Mouse (Mus musculus) cerebellum, postnatal 36 days (tissue): ENCODE measurements at regions not wholly inside any gene's neighbourhood (a gene's known extent, or its start where the extent isn't known, plus 50 kb on each side); places are given as distances from the start of the nearest gene placed in this dataset.

Source experiments
- DNase-seq, 2 experiments: peaks; one replicate each; pipeline ENCODE4 v3.0.0; 2021 to 2022; ENCODE audit warnings: mixed read lengths in 2 of 2

- DNase-seq = no peak
These were observed 88.6 kb upstream of the Mycn start for GRCm38 (mm10) chr12:13030333-13030732.

GRCm38 (mm10) chr12:13028086-13028485, 86.4 kb upstream of the Mycn start:
- no peak for DNase-seq

GRCm38 (mm10) chr12:13026041-13026580, 84.4 kb upstream of the Mycn start:
- no peak for DNase-seq

- no peak for DNase-seq
These were observed 82.6 kb upstream of the Mycn start for GRCm38 (mm10) chr12:13024215-13024841.

DNA sequence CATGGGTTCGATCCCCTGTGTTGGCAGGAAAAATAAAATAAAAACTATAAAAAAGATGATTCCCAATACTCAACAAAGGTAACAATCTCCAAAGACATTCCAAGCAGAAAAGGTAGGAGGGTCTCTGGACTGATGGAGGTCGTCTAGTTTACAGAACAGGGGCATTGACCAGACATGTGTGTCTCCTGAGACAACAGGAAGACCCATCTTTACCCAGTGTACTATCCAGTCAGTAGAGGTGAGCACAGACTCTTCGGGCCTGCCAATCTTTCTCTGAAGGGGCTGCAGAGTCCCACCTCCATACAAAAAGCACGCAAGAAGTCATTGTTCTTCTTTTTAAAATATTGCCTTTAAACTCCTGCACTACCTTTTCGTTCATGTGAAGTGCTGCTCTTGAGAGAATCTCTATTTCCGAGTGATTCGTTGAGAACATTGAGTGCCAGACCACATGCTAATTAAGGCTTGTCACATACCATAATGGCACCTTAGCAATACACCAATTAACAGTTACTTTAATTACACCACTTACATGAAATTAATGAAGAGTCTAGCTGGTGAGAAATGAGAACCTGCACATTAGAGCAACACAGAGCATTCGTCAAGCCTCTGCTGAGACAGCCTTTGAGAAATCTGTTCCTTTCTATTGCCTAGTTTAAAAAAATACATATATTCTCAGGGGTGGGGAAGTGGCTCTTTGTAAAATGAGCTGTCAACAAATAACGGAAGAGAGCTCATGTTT, 69.5 kb upstream of the Mycn start:
- no peak for DNase-seq

- no peak for DNase-seq
These were observed 68.7 kb upstream of the Mycn start for GRCm38 (mm10) chr12:13010405-13010804.

DNA sequence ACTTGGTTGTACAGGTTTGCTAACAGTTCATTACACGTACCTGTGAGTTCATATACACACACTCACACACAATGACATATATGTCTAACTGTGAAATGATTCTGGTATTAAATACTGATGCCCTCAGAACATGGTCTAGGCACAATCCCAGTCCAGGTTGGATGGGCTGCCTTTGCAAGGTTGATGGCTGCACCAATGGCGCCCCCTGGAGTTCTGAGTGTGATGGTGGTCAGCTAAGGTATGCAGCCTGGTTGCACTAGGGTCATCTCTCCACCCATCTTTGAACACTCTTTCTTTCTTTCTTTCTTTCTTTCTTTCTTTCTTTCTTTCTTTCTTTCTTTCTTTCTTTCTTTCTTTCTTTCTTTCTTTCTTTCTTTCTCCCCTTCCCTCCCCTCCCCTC, 67.8 kb upstream of the Mycn start:
- no peak for DNase-seq

DNA sequence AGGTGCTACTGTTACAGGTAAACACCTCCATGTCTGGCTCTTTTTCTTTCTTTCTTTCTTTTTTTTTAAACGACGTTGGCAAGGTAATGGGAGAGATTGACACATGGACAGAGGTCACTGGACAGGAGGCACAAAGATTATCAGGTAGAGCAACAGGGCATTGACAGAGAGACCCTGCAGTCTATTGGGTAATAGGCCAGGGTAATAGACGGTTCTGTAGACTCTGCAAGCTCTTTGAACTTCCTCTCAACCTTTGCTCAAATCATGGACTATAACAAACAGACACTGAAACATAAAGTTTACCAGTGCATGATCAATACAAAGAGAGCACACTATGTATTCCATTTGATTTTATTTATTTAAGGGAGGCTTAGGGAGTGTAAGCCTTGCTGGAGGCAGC, 61.0 kb upstream of the Mycn start:
- DNase-seq = no peak

- DNase-seq = no peak
These were observed 60.4 kb upstream of the Mycn start for GRCm38 (mm10) chr12:13002069-13002590.

DNA sequence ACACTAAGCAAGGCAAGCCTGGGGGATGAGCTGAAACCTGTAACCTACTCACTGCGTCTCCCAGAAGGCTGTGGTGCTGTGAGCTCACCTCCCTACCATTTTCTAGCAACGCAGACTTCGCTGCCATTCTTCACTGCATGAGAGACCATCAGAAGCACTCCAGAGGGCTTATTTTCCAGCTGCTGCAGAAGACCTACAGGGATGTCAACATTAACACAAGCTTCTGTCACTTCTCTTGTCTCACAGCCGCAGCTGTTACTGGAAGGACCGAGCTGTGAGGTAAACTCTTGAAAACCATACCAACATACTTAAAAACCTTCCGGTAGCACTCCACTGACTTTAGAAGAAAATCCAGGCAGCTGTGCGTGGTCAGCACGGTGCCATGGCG, 54.3 kb upstream of the Mycn start:
- no peak for DNase-seq

GRCm38 (mm10) chr12:12995061-12995973, 53.6 kb upstream of the Mycn start:
- DNase-seq = no peak

DNA sequence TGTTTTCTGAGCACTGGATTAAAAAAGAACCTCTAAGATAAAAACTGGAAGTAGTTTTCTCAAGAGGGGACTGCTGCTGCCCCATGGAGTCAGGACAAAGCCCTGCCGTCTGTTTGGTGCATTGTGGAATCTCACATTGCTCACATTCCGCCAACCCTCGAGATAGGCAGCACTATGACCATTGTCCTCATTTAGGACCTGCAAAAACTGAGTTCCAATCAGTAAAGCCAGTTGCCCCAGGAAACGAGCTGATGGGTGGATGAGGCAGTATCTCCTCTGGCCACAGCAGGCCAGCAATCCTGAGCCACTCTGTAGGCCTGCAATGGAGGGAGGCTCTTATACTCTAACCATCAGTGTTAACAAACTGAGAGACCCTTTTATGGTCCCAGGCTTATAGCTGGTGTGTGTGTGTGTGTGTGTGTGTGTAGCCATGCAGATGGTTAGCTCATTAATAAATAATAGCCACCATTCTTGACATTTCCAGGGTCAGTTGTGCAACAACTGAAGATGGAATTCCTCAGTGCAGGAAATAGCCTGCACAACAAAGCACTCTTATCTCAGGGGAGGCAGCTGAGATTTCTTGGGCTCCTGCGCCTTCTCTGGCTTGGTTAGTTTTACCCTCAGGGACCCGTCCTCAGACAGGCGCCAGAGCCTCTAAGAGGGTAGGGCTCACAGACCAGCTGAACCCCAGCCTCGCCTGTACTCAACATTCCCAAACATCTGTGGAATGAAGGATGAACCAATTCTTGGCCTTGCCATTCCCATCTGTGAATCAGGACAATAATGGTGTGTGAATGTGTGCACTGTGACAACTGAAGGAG, 52.4 kb upstream of the Mycn start:
- DNase-seq = no peak
